Mouse (Mus musculus): ENCODE data around the gene Alg5.
"Not testable (repeated sequence)": the region's sequence is repeated elsewhere in the genome, so short reads cannot be mapped to it uniquely, and the experiment has no call there.

Alg5 gene

DNA sequence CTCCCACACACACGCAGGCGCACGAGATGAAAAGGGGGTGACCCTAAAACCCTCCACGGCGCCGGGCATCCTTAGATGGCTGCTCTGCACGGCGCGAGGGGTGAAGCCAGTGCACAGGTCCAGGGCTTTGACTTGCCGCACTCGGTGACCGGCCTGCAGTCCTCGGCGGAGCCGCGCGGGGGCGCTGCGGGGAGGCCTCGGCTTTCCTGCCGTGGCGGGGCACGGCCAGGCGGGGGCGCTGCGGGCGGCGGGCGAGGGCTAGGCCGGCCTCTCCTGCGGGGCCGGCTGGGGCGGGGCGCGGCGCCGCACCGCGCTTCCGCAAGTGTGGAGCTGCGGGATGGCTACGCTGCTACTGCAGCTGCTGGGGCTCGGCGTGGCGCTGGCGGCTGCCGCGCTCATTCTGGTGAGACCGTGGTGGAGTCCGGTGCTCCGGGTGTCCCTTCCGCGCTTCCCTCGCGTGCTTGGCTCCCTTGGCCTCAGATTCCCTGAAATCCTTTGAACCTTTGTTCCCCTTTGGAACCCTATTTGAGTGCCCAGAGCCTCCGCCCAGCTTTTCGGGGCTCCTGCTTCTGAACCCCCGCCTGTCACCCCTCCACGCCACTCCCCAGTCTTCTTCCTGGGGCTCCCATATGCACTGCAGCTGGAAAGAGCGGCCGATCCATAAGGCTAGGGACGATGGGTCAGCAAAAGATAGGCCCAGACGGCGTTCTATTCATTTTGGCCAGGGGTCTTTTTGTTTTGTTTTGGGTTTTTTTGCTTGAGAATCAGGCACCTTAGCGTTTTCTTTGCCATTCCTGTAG, at the start of gene Alg5, which contains the start of gene Exosc8:
TSS of gene Alg5 (plus strand) at position 293 of the 800 bp plus-strand sequence.
TSS of gene Exosc8 (minus strand) at position 147 of the 800 bp plus-strand sequence.
- peak; percentile 92 for DNase-seq

DNA sequence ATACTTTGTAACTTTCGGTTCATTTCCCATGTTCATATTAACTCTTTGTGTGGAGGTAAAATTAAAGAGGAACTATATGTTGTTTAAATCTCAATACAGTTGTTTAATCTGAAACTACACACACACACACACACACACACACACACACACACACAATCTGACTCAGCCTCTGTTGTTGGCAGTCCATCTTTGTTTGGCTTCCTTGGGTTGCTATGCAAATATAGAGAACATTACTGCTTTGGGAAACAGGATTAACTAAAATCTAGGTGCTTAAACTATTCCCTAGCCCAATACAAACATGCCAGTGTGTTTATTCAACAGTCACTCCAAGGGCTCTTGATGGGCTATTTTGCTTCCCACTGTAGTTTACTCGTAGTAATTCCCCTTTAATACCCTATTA, 48.1 kb upstream of the Alg5 start:
- no peak for DNase-seq

DNA sequence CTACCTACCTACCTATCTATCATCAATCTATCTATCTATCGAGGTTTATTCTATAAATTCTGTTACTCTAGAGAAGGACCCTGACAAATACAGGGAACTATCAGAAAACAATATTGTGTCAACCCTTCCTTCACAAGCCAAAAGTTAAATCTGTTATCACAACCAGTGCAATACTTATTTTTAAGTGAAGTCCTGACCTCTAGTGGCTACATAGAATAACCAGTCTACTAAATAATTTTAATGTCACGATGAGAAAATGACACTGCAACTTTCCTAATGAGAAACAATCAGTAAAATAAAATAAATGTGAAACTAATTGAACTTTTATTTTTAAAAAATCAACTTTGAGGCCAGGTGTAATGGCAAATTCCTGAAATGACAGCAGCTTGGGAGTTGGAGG, 46.2 kb upstream of the Alg5 start:
- DNase-seq: no peak

DNA sequence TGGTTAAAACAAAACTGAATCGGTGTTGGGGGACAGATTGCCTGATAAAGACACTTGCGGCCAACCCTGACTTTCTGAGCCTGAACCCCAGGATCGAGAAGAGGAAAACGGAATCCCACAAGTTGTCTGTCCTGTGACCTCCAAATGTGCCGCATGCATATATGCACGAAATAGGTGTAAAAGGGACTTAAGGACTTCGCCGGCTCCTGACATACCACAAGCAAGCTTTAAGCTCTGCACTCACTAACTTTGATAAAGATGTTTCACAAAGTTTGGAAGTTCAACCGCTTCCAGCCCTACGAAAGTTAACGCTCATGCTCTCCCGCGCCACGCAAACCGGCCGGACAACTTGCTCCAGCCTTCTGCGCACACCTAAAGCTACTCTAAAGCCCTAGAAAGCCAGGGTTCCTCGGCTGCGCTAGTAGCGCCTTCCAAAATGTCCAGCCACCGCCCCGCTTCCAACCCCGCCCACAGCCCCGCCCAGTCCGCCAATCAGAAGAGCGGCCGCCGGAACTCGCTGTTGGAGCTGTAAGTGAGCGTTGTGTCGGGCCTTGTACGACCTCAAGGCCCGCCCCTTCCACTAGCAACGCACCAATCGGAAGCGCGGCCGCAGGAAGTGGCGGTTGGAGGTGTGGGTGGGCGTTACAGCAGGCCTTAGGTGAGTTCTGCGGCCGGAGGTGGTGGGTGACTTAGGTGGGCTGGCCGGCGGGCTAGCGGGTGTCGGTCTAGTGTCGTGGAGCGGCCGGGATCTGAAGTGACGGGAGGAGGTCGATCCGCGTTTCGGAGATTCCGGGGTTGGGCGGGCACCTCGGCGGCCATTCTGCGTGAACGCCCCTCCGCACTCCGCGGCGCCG, 42.9 kb upstream of the Alg5 start, which contains the start of gene Supt20:
TSS of gene Supt20 (plus strand) at position 606 of the 854 bp plus-strand sequence.
- DNase-seq: peak; percentile 93

DNA sequence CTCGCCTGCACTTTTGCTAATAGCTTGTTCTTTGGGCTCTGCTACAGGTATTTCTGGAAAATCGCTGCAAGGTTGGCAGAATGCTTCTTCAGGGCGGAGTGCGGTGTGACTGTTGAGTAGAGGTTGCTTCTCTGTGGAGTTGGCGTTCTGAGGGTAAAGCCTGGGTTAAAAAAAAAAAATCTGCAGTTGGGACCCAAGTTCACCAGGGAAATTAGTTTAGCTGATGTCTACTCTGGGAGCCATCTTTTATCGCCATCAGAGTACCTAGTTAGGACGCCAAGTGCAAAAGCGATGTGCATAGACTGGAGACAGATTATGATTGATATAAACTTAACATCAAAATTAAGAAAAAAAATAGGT, 42.3 kb upstream of the Alg5 start:
- no peak for DNase-seq

DNA sequence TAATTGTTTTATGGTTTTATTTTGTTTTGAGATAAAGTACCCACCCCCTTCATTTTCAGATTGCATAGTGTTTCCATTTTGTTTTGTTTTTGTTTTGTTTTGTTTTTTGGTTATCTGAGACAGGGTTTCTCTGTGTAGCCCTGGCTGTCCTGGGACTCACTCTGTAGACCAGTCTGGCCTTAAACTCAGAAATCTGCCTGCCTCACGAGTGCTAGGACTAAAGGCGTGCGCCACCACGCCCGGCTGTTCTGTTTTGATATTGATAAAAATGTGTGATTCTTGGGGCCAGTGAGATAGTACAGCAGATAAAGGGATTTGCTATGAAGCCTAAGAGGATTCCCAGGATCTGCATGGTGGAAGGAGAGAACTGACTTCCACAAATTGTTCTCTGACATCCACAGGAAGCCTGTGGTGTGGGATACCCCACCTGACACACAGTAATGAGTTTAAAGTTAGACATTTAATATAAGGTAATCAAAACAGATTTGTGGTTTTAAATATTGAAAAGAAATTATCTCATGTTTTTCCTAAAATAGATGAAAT, 35.5 kb upstream of the Alg5 start:
- no peak for DNase-seq

DNA sequence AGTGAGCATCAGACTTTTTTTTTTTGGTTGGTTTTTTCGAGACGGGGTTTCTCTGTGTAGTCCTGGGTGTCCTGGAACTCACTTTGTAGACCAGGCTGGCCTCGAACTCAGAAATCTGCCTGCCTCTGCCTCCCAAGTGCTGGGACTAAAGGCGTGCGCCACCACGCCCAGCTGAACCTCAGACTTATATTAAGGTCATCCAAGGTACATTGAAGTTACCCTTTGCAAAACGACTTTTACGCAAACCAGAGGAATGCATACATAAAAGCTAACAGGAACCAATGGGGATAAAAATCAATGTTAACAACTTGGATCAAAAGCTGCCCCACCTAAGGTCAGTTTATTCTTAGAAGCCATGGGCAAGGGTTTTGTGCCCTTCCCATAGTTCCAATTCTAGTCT, 31.2 kb upstream of the Alg5 start:
- not testable (repeated sequence) for DNase-seq

DNA sequence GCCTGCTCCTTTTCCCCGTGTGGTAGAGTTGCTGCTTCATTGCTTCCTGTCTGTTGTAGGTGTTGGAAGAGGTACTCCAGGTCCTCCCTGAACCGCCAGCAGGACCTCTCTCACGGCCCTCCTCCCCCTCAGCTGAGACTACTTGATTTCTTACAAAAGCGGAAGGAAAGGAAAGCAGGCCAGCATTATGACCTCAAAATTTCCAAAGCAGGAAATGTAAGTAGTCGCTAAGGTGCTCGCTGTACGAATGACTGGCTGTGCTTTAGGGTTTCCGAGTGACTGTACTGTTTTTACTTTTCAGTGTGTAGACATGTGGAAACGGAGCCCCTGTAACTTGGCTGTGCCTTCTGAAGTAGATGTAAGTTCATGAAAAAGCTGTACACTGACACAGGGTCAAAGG, 26.4 kb upstream of the Alg5 start:
- DNase-seq: no peak

DNA sequence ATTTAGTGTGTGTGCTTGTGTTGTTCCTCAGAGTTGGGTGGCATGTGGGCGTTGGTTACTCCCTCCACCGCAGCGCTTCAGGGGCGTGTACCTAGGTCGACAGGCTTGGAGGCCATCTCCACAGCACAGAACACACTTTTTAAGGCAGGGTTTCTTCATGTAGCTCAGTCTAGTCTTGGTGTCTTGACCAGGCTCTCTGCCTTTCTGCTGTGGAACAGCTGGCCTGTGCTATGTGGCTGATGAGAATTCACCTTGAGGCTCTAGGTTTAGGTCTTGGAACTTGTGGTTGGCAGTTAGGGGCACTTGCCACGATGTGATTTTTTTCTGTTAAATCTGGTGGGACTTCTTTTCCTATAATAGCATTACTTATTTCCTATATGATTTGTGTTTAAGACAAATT, 21.1 kb upstream of the Alg5 start, which contains the start of gene Gm21958:
TSS of gene Gm21958 (minus strand) at position 101 of the 400 bp plus-strand sequence.
- no peak for DNase-seq

DNA sequence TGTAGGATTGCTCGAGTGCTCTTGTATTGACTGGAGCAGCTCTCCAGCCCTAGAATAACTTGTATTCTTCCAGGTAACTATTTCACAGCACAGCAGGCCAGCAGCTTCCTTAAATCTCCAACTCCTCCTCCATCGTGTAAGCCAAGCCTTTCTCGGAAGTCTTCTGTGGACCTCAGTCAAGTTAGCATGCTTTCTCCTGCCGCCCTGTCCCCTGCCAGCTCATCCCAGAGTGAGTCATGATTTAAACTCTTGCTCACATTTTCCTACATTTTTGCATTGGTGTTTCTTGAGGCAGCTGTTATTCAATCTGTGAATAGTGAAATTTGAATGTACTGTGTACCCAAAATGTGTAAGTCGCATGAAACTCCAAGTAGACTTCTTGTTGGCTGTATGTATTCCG, 19.9 kb upstream of the Alg5 start:
- no peak for DNase-seq

DNA sequence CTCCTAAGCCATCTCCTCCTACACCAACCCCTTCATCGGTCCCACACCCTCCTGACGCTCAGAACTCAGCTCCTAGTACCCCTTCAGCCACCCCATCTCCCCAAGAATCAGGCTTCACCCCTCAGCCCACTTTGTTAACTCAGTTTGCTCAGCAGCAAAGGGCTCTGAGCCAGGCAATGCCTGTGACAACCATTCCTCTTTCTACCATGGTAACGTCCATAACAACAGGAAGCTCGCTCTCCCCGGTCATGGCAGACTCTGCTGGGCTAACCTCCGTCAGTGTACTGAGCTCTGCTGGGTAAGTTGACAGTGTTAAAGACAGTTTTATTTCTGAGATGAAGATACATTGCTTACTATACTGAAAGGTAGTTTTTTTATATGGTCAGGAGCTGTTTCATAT, 18.0 kb upstream of the Alg5 start:
- no peak for DNase-seq

DNA sequence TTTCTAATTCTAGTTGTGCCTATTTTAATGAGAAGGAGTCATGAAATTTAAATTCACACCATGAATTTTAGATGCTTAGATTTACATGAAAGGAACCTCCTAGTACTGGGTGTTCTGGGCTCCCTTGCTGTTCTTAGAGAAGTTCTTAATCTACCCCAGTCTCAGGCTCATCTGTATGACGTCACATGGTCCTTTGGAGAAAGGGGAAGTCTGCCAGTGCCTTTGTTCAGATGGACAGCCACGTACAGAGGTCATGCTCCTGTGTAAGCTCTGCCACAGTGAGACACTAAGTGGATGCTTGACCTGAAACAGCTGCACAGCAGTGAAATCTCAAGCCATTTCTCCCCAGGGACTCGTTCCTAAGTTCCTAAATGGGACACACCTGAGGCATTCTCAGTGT, 16.4 kb upstream of the Alg5 start:
- DNase-seq: no peak

DNA sequence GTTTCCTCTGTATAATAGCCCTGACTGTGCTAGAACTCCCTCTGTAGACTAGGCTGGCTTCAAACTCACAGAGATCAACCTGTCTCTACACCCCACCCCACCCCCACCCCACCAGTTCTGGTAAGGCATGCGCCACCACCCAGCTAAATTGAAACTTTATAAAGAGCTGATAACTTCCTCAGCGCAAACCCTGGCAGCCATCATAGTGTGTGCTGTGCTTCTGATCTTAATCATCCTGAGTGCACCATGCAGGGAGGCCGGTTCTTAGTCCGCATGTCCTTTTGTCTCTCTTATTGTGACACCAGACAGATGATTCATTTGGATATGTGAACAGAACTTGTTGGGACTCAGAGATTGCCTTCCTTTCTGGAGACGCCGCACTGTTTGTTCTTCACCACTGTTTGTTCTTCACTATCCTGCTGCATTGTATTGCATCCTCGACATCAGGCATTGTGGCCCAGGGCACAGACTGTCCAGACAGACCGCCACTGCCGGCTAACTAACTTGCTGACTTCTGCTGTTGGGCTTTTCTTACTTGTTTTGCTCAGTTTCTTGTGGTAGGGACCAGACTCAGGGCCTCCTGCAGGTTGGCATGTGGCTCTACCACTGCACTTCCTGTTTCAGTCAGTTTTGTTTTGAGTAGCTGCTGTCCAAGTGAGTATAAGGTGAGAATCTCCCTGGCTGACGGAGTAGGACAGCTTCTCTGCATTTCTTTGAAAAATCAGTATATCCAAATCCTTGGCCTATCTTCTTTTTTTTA, 11.4 kb upstream of the Alg5 start:
- peak; percentile 18 for DNase-seq

DNA sequence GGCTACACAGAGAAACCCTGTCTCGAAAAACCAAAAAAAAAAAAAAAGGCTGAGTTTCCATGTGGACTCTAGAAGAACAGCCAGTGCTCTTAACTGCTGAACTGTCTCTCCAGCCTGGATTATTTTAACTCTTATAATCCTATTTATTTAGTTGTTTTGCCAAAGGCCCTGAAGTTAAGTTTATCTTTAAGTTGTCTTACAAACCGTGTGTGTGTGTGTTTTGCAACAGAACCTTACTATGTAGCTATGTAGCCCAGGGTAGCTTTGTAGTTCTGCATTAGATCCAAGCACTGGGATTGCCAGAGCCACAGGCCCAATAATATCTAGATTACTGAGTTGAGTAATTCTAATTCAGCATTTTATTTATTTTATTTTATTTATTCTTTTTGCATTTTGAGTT, 10.0 kb upstream of the Alg5 start:
- DNase-seq: no peak

DNA sequence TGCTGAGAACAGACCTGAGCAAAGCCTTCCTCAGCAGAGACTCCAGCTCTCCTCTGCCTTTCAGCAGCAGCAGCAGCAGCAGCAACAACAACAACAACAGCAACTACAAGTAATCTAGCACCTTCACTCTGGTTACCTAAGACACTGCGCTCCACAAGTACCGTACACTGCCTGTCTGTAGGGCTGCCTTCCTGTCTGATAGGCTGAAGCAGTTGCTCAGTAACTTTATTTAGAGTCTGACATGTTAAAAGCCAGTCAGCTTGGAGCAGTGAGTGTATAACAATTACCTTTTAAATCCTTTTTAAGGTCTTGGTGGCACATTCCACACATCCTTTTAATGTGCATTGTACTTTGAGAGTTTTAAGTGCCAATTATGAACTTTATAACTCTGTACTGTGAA, 7.8 kb upstream of the Alg5 start:
- no peak for DNase-seq

DNA sequence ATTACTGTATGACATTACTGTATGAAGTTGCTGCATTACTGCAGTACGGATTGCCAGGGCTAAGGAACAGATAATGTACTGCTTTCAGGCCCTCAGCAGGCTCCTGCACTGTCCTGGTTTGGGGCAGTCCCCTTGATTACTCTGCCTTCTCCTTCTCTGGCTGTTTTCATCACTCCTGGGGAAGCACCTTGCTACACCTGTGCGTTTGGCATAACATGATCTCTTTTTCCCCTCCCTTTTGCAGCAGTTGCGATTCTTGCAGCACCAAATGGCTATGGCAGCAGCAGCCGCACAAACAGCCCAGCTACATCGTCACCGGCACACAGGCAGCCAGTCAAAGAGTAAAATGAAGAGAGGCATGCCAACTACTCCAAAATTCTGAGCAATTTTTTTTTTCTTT, 7.2 kb upstream of the Alg5 start:
- DNase-seq: no peak

DNA sequence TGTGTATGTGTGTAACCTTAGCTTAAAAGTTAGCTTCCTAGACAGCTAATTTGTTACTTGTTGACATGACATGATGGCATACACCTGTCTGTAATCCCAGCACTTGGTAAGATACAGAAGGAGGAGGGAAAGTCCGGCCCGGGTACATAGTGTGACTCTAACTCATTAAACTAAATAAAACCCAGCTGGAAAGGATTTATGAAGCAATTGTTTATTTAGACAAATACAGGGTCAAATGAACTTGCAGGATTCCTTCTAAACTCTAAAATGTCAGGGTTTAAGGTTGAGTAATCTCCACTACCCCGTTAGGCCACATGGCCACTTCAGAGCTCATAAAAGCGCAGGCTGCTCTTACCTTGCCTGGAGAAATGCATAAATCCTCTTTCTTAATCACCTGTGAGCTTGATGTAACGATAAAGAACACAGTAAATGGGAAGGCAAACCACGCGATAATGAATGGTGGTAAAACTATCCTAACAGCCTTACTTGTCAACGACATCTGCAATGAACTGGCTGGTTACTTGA, 3.7 kb upstream of the Alg5 start:
- no peak for DNase-seq

DNA sequence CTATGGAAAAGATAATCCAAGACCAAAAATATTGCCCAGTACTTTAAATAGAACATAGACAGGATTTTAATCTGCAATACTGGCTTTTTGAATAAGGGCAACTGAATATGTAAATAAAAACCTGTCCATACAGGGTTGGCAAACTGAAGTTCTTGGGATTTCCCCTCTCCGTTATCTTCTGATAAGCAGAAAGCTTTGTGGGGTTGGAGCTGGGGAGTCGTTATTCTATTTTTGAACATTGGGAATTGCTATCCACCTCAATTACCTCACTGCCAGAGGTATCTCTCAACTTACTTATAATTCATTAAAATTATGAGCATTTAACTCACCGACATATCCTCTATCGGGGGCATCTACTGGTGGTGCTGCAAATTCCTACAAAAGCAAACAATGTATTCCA, 3.0 kb upstream of the Alg5 start:
- DNase-seq: no peak

DNA sequence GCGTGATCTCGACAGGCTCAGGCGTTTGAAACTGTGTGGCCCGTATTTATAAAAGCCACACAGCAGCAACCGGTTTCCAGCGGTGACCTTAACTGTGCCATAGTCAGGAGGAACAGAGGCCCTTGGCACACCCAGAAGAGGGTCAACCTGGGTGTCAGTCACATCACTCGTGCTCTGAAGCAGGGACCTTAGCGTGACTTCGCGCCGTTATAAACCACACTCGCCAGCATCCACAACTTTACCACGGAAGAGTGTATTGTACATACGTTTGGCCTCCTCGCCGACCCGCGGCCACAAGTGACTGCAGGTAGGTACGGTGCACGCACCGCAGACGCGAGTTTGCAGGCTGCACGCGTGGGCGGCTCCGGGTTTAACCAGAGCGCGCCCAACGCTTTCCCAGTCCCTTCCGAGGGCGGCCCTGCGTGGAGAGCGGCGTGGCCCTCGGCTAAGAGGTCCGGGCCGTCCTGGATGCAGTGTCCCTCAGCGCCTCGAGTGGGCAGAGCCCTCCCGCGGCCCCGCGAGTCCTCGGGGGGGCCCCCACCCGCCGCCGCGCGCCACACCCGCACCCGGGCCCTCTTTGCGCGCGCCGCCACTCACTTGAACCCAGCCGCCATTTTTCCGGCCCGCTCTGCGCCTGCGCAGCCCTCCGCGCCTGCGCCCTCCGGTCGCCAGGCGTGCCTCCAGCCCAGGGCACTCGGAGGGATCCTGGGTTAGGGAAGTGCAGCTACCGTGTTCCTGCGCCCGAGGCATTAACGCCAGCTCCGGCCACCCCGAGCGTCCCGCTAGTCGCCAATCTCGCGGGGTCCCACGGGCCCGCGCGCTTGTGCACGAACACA, 710 bp upstream of the Alg5 start:
- DNase-seq: peak; percentile 94

DNA sequence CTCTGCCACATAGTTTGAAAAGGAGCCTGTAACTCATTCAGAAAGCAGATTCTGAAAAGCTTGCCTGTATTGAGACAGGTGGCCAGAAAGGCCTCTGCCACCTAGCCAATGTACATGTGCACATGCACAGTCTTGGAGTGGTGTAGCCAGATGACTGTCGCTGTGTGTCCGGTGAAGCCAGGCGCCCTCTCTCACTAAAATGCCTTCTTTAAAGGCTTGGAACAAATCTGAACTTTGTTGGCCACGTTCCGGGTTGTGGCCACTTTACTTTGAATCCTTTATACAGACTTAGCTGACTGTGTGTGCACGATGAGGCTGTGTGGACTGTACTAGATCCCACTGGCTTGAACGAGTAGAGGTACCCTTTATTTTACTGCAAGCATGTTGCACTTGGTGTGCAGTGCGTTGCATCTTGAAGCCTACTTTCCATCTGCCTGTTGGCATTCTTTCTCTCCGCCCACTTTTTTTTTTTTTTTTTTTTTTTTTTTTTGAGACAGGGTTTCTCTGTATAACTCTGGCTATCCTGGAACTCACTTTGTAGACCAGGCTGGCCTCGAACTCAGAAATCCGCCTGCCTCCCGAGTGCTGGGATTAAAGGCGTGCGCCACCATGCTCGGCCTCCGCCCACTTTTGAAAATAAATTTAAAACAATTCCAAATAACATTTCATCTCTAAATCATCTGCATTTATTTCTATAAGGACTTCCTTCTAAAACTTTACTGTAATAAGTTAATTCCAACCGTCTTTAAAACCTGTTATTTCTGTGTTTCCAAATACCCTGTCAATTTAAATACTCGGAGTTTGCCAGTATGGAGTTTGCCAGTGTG, 975 bp downstream of the Alg5 start:
- DNase-seq: peak; percentile 21

DNA sequence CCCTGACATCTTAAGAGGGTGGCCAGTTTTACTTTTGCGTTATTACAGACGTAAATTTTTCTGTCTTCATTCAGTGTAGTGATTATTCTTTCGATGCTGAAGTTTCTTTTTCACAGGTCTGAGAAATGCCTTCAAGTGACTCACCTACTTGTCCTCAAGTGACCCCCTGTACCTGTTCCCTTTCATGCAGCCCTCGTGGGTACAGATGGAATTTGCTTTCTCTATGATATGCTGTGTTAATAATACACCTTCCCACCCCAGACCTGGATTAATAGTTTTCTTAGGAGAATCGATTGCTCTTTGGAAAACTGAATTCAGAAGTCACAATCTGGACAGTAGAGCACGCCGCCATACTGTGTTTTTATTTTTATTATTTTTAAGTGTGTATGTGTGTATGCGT, 2.0 kb downstream of the Alg5 start:
- no peak for DNase-seq

All from thymus, postnatal 14 days (tissue).